Mouse (Mus musculus): ENCODE measurements around the gene Slco2a1. TPM values are rescaled to one million over a fixed set of nuclear protein-coding genes. Genes with fewer than 3 reads are reported as not detected.

The Slco2a1 gene
- polyA plus RNA-seq, 1 experiment: not detected

GRCm38 (mm10) chr9:103090116-103090875 lies 101.8 kb downstream of the Slco2a1 start:
- Histone ChIP-seq H3K27ac (ENCODE audit: insufficient read depth, low read depth, low read length) (no peak overlapping the region), H3K4me1 (ENCODE audit: control insufficient read depth, insufficient read depth, low read length) (peaks cover 5% of the 10 kb centered on the region)
- TF ChIP-seq POLR2A (IDR thresholded peaks at IDR 0.05; ENCODE audit: borderline replicate concordance, low read depth, low read length) (no peak), CTCF (IDR thresholded peaks at IDR 0.05; ENCODE audit: low read depth, low read length) (no peak)

GRCm38 (mm10) chr9:103091039-103091883 lies 102.7 kb downstream of the Slco2a1 start:
- H3K27ac ChIP-seq (ENCODE audit: insufficient read depth, low read depth, low read length): no peak overlapping the region
- peaks cover 5% of the 10 kb centered on the region for H3K4me1 ChIP-seq (ENCODE audit: control insufficient read depth, insufficient read depth, low read length)
- no peak for TF ChIP-seq CTCF (IDR thresholded peaks at IDR 0.05; ENCODE audit: low read depth, low read length)
- TF ChIP-seq POLR2A (IDR thresholded peaks at IDR 0.05; ENCODE audit: borderline replicate concordance, low read depth, low read length): no peak
- no peak overlapping the region for H3K4me3 ChIP-seq (ENCODE audit: insufficient read depth, low read length)

More at GRCm38 (mm10) chr9:103090116-103090875, 101.8 kb downstream of the Slco2a1 start:
- no peak overlapping the region for H3K4me3 ChIP-seq (ENCODE audit: insufficient read depth, low read length)

- peak overlapping the region; percentile 39 for H3K4me3 ChIP-seq (ENCODE audit: insufficient read depth, low read length)
- peak; percentile 61 for TF ChIP-seq CTCF (IDR thresholded peaks at IDR 0.05; ENCODE audit: low read depth, low read length)
- TF ChIP-seq POLR2A (IDR thresholded peaks at IDR 0.05; ENCODE audit: borderline replicate concordance, low read depth, low read length): no peak
- peaks cover 5% of the 10 kb centered on the region for H3K4me1 ChIP-seq (ENCODE audit: control insufficient read depth, insufficient read depth, low read length)
- no peak overlapping the region for H3K27ac ChIP-seq (ENCODE audit: insufficient read depth, low read depth, low read length)
Measured at GRCm38 (mm10) chr9:103092248-103092647, 103.7 kb downstream of the Slco2a1 start.

GRCm38 (mm10) chr9:103093681-103094080 lies 105.2 kb downstream of the Slco2a1 start:
- no peak overlapping the region for H3K4me3 ChIP-seq (ENCODE audit: insufficient read depth, low read length)
- peaks cover 5% of the 10 kb centered on the region for H3K4me1 ChIP-seq (ENCODE audit: control insufficient read depth, insufficient read depth, low read length)
- no peak overlapping the region for H3K27ac ChIP-seq (ENCODE audit: insufficient read depth, low read depth, low read length)
- TF ChIP-seq POLR2A (IDR thresholded peaks at IDR 0.05; ENCODE audit: borderline replicate concordance, low read depth, low read length): no peak
- no peak for TF ChIP-seq CTCF (IDR thresholded peaks at IDR 0.05; ENCODE audit: low read depth, low read length)

- Histone ChIP-seq H3K27ac (ENCODE audit: insufficient read depth, low read depth, low read length) (peak overlapping the region; percentile 21), H3K4me1 (ENCODE audit: control insufficient read depth, insufficient read depth, low read length) (peaks cover 13% of the 10 kb centered on the region), H3K4me3 (ENCODE audit: insufficient read depth, low read length) (peak overlapping the region; percentile 51)
Measured at GRCm38 (mm10) chr9:103108341-103108798, 119.9 kb downstream of the Slco2a1 start.

GRCm38 (mm10) chr9:103108943-103109670 lies 120.6 kb downstream of the Slco2a1 start:
- Histone ChIP-seq H3K27ac (ENCODE audit: insufficient read depth, low read depth, low read length) (peak overlapping the region; percentile 43; the same call in 1 of the 2 replicates), H3K4me1 (ENCODE audit: control insufficient read depth, insufficient read depth, low read length) (peaks cover 13% of the 10 kb centered on the region), H3K4me3 (ENCODE audit: insufficient read depth, low read length) (peak overlapping the region; percentile 79)
- TF ChIP-seq CTCF (IDR thresholded peaks at IDR 0.05; ENCODE audit: low read depth, low read length): no peak
- no peak for TF ChIP-seq POLR2A (IDR thresholded peaks at IDR 0.05; ENCODE audit: borderline replicate concordance, low read depth, low read length)

- Histone ChIP-seq H3K4me3 (ENCODE audit: insufficient read depth, low read length) (no peak overlapping the region), H3K4me1 (ENCODE audit: control insufficient read depth, insufficient read depth, low read length) (peaks cover 13% of the 10 kb centered on the region), H3K27ac (ENCODE audit: insufficient read depth, low read depth, low read length) (no peak overlapping the region)
- no peak for TF ChIP-seq POLR2A (IDR thresholded peaks at IDR 0.05; ENCODE audit: borderline replicate concordance, low read depth, low read length)
- no peak for TF ChIP-seq CTCF (IDR thresholded peaks at IDR 0.05; ENCODE audit: low read depth, low read length)
Measured at GRCm38 (mm10) chr9:103109911-103110310, 121.4 kb downstream of the Slco2a1 start.

GRCm38 (mm10) chr9:103110727-103111501 lies 122.4 kb downstream of the Slco2a1 start:
- Histone ChIP-seq H3K4me3 (ENCODE audit: insufficient read depth, low read length) (peak overlapping the region; percentile 78), H3K4me1 (ENCODE audit: control insufficient read depth, insufficient read depth, low read length) (peaks cover 13% of the 10 kb centered on the region), H3K27ac (ENCODE audit: insufficient read depth, low read depth, low read length) (no peak overlapping the region)
- no peak for TF ChIP-seq POLR2A (IDR thresholded peaks at IDR 0.05; ENCODE audit: borderline replicate concordance, low read depth, low read length)
- TF ChIP-seq CTCF (IDR thresholded peaks at IDR 0.05; ENCODE audit: low read depth, low read length): no peak
